Mouse (Mus musculus) forelimb bud, embryonic 11.5 days (tissue): Measurements from ENCODE around the gene Fgd5.
"Not testable (repeated sequence)": the region's sequence is repeated elsewhere in the genome, so short reads cannot be mapped to it uniquely, and the experiment has no call there.

Experiments used
- DNase-seq: peaks from one replicate; pipeline ENCODE4 v3.0.0-alpha.2; 2012; ENCODE audit warnings: low read depth, low spot score

Gene Fgd5

DNA sequence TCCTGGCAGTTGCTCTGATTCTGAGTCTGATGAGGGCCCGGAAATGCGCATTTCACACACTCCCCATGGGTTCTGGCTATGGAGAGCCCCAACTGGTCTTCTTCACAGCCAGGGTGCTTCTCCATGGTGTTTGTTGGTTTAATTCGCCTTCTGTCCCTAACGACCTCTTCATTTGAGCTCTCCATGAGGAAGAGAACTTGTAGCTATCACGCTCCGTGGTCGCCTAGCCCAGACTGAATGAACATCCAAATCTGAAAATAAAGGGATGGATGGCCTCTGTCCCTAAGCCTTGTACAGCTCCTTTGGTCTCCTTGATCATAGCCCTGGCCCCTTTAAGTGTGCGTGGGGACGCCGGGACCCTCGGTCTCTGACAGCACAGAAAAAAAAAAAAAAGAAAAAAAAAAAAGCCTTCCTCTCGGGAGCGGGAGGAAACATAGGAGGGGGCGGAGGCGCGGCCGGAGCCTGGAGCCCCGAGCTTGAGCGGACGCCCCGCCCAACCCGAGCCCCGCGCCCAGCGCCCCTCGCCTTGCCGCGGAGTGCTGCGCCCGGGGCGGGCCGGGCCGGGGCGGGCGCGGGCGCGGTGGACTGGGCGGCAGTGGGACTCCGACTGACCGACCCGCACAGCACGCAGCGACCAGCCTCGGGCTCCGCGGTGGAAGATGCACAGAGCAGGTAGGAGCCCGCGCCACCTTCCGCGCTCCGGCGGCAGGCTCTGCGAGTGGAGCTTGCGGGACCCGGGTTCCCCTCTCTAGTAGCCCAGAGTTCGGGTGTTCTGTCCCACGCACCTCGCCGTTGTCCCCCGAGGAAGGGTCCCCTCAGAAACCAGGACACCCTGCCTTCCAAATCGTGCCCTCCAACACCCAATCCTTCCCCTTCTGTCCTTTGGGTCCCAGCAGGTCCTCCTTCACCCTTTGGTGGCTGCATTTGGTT is at the start of gene Fgd5:
TSS of gene Fgd5 (plus strand) at position 508 of the 930 bp plus-strand sequence.
- DNase-seq, result peak; percentile 35

DNA sequence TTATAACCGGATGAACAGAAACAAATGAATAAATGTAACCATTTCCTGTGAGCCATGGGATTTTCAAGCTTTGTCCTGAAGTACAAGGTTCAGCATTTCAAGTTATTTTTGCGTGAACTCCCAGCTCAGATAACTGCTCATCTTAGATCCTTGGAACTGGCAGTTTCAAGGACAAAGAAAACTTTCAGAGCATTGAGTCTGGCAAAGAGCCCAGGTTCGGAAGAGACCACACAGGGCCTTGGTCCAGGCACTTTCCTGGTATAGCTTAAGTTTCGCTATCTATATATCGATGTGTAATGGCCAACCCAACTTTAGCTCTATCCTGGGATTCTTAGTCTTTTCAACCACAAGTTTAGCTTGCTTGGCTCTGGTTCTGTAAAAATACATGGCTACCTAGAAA is 47.4 kb upstream of the Fgd5 start:
- DNase-seq, result no peak

- DNase-seq, result no peak
These were observed 40.2 kb upstream of the Fgd5 start for GRCm38 (mm10) chr6:91938491-91938890.

DNA sequence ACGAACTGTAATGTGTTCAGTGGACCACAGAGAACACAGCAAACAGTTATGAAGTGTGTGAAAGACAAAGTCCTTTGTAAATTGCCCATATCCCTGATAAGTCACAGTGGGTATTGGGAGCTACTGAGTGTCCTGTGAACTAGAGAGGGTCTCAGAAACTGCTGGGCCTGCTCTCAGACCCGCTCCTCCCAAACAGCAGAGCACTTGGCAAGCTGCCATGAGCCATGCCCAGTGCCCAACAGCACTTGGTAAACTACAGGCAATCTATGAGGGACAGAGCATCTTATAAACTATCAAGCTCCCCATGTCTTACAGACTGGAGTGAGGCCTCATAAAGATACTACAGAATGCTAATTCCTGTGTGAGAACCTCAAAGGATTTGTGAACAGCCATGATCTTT is 30.3 kb upstream of the Fgd5 start:
- no peak for DNase-seq

- not testable (repeated sequence) for DNase-seq
These were observed 20.7 kb upstream of the Fgd5 start for GRCm38 (mm10) chr6:91958015-91958414.

GRCm38 (mm10) chr6:91960028-91960811 is 18.5 kb upstream of the Fgd5 start:
- no peak for DNase-seq

- no peak for DNase-seq
These were observed 15.2 kb upstream of the Fgd5 start for GRCm38 (mm10) chr6:91963429-91963828.

- no peak for DNase-seq
These were observed 13.6 kb upstream of the Fgd5 start for GRCm38 (mm10) chr6:91965060-91965459.

DNA sequence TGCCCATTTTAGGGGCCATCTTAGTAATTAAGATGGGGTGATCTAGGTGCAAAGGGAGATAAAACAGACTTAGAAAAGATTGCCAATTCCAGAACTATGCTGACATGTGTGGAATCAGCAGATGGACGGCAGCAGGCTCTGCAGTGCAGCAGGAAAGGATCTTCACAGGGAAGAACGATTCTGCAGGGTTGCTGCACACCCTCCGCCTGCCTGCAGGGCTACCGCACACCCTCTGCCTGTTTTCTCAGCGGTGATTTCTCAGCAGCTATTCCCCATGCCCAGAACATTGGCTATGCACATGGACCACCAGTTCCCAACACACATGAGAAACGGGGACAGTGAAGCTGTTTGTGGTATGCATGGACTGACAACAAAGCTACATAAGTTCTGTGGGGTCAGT is 12.7 kb upstream of the Fgd5 start:
- DNase-seq, result no peak

DNA sequence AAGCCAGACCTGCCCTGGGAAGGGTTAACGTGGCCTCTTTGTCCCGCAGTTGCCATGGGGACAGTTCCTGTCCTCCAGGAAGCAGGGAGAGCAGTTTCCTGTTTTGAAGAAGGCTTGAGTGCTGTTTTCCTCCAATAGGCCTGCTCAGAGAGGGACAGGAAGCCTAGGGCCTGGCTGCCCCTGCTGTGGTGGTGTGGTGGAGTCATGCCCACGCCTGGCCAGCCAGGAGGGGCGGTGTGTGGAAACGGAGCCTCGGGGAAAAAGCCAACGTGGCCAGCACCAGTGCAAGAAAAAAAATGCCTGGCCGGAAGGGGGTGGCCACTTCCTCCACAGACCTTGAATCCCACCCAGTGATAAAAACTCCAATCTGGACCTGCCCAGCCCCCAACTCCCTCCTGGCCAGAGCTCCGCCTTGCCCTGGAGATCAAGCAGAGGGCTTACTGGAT is 6.5 kb upstream of the Fgd5 start:
- DNase-seq, result peak; percentile 45

DNA sequence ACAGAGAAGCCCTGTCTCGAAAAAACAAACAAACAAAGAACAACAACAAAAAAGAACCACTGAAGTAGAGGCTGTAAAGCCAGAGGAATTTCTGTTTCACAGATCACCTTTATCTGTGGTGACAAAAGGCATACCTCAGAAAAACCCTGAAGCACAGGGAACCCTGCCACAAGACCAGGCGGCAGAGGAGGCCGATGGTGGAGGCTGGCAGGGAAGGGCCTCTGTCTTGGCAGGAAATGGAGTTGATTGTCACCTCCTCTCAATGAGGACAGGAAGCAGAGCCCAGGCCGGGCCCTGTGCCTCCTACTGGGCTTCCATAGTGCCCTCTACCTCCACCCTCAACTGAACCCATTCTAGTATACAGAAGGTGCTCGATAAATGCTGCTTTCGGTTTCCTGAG is 4.7 kb upstream of the Fgd5 start:
- no peak for DNase-seq

GRCm38 (mm10) chr6:91979301-91979996 is 771 bp downstream of the Fgd5 start:
- DNase-seq, result no peak

DNA sequence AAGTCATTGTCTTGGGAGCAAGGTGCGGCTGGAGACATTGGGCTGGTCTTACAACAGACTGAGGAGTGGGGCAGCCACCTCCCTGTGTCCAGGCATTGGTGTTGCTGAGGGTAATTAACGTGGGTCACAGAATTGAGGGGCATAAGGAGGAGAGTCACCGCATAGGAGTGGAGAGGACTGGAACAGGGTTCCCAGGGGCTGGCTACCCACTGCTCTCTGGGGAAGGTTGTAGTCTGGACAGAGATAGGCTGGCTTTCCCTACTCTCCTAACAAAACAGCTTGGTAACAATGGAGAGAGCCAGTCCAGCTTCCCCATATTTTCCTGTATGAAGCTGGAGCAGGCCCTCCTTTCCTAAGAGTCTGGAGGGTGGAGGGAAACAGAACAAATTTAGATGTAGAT is 1.3 kb downstream of the Fgd5 start:
- no peak for DNase-seq

GRCm38 (mm10) chr6:91990101-91990500 is 11.4 kb downstream of the Fgd5 start:
- DNase-seq, result no peak

- DNase-seq, result no peak
These were observed 14.1 kb downstream of the Fgd5 start for GRCm38 (mm10) chr6:91992823-91993222.

- no peak for DNase-seq
These were observed 15.3 kb downstream of the Fgd5 start for GRCm38 (mm10) chr6:91993795-91994505.

DNA sequence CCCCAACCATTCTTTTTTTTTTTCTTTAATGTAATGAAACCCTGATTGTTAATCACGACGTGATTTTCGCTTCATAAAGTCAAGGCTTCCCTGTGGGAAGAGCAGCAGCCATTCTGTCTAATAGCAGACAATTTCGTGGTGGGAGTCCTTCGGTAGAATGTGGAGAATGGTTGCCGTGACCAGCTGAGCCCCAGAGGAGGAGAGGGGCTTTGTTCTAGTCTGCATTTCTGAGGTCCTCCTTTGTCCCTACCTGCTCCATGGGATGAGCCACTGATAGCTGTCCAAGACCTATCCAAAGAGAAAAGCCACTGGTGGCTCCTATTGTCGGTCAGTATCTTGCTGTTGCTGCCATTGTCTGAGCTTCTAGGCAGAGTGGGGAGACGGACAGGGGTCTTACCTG is 17.4 kb downstream of the Fgd5 start:
- DNase-seq, result no peak

- DNase-seq, result no peak
These were observed 24.0 kb downstream of the Fgd5 start for GRCm38 (mm10) chr6:92002558-92003285.

DNA sequence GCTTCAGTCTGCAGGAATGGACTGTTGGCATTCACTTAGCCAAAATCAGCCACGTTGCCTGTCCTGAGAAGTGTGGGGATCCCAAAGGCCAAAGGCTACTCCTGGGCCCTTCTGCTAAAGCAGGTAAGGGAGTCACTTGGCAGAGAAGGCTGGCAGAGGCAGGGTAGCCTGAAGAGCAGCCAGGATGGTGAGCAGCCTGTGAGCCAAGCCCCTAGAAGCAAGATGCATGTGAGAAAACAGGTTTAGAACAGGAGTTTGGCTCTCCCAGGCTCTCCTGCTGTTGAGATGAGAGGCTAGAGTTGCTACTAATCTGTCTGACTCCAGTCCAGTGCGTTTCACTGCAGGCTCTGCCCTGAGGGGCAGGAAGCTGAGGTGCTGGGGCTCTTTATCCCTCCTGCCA is 25.0 kb downstream of the Fgd5 start:
- no peak for DNase-seq

- DNase-seq, result peak; percentile 44
These were observed 25.6 kb downstream of the Fgd5 start for GRCm38 (mm10) chr6:92004137-92004805.
